Mouse (Mus musculus) cerebellum, adult (tissue): ENCODE data around the gene Plgrkt.
"Not testable (repeated sequence)": the region's sequence is repeated elsewhere in the genome, so short reads cannot be mapped to it uniquely, and the experiment has no call there.

ENCODE experiments used
- ATAC-seq: cut with Nextera tagmentation; 2 replicates; pipeline ENCODE4 v1.9.2; 2017; ENCODE audit warnings: mild to moderate bottlenecking, moderate library complexity, mixed read lengths; ENCODE audit not compliant: insufficient number of reproducible peaks, low FRiP score, low TSS enrichment

Gene Plgrkt

GRCm38 (mm10) chr19:29366969-29367622 lies at the start of gene Plgrkt, which contains the start of gene Cd274:
Plgrkt (minus strand) TSS chr19:29367390.
Cd274 (plus strand) TSS chr19:29367455.
- peak; percentile 85 for ATAC-seq

DNA sequence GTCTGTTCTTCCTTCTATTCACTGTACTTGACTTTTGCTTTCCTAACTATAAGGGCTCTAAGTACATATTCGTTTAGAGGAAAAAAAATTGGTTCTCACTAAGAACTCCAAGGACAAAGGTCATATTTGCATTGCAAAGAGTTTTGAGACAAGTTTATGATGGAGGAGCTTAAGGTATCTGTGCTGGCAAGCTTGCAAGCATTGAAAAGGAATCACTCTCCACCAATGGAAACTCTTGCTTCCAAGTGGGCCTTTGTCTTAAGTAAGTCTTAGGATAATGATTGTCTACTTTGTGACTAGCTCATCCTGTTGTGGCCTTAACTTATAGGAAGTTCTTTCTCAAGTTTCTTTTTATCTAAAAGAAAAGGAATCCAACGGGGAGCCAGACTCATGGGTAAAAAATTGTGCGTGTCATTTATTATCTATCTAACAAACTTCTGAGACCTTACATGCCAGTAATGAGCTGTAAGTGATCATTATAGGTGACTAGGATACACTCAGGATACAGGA lies 49.3 kb upstream of the Plgrkt start:
- no peak for ATAC-seq

DNA sequence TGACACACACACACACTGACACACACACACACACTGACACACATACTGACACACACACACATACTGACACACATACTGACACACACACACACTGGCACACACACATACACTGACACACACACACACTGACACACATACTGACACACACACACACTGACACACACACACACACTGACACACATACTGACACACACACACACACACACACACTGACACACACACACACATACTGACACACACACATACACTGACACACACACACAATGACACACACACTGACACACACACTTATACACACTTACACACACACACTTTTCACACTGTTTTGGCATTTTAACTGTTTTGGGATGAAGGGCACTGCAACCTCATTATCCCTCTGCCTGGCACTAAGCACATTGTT lies 47.7 kb upstream of the Plgrkt start:
- not testable (repeated sequence) for ATAC-seq

GRCm38 (mm10) chr19:29414513-29414912 lies 47.3 kb upstream of the Plgrkt start:
- no peak for ATAC-seq

DNA sequence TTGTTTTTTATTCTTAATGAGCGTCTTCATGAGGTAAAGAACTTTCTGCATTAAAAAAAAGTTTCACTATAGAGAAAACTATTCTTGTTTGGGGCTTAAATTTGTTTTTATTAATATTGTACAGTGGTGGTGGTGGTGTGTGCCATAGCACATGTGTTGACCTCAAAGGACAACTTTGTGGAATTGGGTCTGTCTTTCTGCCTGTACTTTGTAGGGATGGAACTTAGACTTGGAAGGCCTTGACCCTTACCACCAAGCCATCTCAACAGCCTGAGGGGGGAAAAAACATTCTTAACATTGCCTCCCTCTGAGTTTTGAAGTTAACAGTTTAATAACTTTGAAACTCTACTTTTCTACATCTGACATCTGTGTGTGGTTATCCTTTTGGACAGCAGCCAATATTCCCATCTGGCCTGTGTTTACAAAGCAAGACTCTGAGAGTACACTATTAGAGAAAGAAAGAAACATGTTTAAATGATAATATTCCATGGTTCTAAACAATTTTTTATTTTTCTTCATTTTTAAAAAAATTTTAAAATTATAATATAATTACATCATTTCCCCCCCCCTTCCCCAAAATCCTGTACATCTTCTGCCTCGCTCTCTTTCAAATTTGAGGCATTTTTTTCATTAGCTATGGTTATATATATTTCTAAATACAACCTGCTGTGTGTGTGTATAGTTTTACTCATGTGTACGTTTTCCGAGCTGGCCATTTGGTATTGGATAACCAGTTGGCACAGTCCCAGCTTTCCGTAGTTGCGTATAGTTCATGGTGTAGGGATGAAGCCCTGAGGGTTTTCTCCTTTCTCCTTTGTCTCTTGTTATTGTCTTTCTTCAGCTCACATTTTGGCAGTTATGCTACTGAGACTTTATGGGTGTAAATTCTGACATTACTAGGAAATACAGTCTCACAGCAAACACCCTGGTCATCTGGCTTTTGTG lies 45.6 kb upstream of the Plgrkt start:
- ATAC-seq: no peak

DNA sequence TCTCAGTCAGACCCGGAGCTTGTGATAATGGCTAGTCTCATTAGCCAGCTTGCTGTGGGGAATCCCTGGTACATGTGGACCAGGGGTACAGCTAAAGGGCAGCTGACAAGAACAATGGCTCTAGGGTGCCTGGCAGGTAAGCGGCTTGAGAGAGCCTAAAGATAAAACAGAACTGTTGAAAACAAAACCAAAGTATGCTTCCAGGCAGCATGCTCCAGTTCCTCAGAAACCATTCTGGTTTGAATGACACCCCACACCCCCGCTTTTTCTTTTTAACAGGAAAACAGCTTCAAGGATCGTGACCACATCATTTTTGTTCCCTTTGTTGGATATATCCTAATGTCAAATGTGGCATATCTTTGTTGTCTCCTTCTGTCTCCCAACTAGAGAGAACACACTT lies 43.4 kb upstream of the Plgrkt start, which contains the start of gene Pdcd1lg2:
Gene Pdcd1lg2 (plus strand): TSS at position 301 of the 400 bp plus-strand sequence.
- ATAC-seq: no peak

- ATAC-seq: no peak
These were observed 39.1 kb upstream of the Plgrkt start for GRCm38 (mm10) chr19:29406042-29407017.

DNA sequence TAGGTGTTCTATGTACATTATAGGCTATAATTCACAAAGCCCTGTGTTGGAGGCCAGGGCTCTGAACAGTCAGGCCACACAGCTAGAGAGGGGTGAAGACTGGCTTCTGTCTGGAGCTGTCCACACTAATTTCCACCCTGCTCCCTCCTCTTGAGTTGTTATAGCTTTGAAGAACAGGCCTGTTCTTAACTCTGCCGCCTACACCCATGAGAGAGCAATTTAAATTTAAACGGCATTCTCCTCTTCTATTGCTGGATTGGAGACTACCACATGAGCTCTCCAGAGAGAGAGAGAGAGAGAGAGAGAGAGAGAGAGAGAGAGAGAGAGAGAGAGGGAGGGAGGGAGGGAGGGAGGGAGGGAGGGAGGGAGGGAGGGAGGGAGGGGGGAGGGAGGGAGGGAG lies 38.2 kb upstream of the Plgrkt start:
- ATAC-seq: no peak

GRCm38 (mm10) chr19:29403251-29403650 lies 36.1 kb upstream of the Plgrkt start:
- ATAC-seq: no peak

- ATAC-seq: no peak
These were observed 35.4 kb upstream of the Plgrkt start for GRCm38 (mm10) chr19:29402621-29403020.

GRCm38 (mm10) chr19:29400466-29400865 lies 33.3 kb upstream of the Plgrkt start:
- no peak for ATAC-seq

GRCm38 (mm10) chr19:29399786-29400185 lies 32.6 kb upstream of the Plgrkt start:
- no peak for ATAC-seq

GRCm38 (mm10) chr19:29396353-29396752 lies 29.2 kb upstream of the Plgrkt start:
- ATAC-seq: no peak

GRCm38 (mm10) chr19:29394721-29395120 lies 27.5 kb upstream of the Plgrkt start:
- no peak for ATAC-seq

- ATAC-seq: no peak
These were observed 26.1 kb upstream of the Plgrkt start for GRCm38 (mm10) chr19:29393333-29393732.

GRCm38 (mm10) chr19:29391279-29391678 lies 24.1 kb upstream of the Plgrkt start:
- no peak for ATAC-seq

DNA sequence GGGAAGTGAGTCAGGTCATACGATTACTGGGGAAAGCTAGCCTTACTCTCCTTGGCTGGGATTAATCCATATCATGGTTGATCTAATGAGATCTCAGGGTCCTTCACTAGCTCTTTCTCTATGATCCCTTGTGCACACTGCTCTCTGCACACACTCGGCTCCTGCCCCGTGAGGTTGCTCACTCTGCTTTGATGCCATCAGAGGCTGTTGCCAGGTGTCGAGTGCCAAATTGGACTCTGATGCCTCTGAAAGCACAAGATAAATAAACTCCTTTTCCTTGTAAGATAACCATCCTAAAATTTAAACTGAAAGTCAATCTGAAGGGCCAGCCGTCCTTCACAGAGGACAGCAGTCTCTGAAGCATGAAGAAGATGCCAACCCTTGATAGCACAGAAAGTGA lies 23.3 kb upstream of the Plgrkt start:
- ATAC-seq: no peak

DNA sequence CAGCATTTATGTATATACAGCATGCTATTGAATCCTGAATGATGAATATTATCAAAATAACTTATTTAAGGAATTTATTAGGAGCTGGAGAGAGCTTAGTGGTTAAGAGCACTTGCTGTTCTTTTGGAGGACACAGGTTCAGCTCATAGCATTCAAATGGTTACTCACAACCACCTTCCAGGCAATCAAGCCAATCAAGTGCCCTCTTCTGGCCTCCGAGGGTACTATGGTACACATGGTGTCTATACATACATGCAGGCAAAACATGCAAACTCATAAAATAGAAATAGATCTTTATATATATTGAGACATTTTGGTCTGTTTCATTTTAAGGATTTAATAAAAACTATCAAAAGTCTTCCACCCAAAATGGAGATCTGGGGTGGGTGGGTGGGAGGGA lies 21.6 kb upstream of the Plgrkt start:
- ATAC-seq: no peak

DNA sequence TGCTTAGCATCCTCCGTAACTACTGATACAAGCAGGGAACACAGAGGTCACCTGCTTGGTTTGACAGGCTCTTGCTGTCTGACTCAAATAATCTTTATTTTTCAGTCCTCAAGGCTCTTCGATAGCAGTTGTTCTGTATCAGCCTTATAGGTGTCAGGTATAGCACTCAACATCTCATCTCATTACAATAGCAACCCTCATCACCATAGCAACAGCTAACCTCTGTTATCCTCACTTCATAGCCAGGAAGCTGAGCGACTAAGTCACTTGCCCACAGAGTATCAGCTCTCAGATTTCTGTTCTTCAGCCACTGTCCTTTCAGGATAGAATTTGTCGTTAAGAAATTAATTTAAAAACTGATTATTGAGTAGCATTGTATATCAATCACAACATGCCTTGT lies 18.6 kb upstream of the Plgrkt start:
- no peak for ATAC-seq

DNA sequence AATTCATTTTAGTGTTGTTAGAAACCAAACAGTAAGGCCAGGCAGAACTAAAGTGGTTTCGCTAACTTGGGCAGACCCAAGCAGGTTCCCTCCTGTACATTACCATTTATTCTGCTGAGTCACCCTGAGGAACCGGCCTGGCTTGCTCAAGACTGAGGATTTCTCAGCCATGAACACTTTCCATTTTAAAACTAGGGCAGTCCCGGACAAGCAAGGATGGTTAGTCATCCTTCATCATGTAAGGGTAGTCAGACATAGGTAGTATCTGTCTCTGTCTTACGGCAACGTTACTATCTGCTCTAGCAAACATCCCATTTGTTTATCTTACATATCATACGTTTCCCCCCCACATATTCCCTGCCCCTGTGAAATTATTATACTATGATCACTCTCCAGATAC lies 17.8 kb upstream of the Plgrkt start:
- ATAC-seq: no peak
